Mouse (Mus musculus) adrenal gland, adult 8-10 months (tissue): ENCODE data around the gene Orai1. TPM values are rescaled to one million over a fixed set of nuclear protein-coding genes. Genes with fewer than 3 reads are reported as not detected.
A peak's percentile ranks its signal among the peaks of the same experiment; 100 is the strongest.
"Not testable (repeated sequence)": the region's sequence is repeated elsewhere in the genome, so short reads cannot be mapped to it uniquely, and the experiment has no call there.

ENCODE experiments used
- DNase-seq: peaks from one replicate; pipeline ENCODE4 v3.0.0; 2022
- total RNA-seq, 4 experiments: library from RNA; stranded (reverse); gene quantifications; 2 replicates each; pipeline ENCODE4 v1.2.4; 2022

The Orai1 gene
- 10 to 100 TPM; 11.5 to 13.5 (median 12.0) TPM for total RNA-seq

- DNase-seq: peak; percentile 96
Observed at GRCm38 (mm10) chr5:123014753-123015701, at the start of gene Orai1. Gene Orai1 (plus strand): TSS chr5:123015074.

GRCm38 (mm10) chr5:122965427-122965826, 49.4 kb upstream of the Orai1 start:
- DNase-seq: no peak

- DNase-seq: peak; percentile 37
Observed at GRCm38 (mm10) chr5:122968322-122968721, 46.6 kb upstream of the Orai1 start.

GRCm38 (mm10) chr5:122970056-122970455, 44.8 kb upstream of the Orai1 start:
- no peak for DNase-seq

- DNase-seq: no peak
Observed at GRCm38 (mm10) chr5:122971438-122971837, 43.4 kb upstream of the Orai1 start.

GRCm38 (mm10) chr5:122972116-122972515, 42.8 kb upstream of the Orai1 start:
- no peak for DNase-seq

DNA sequence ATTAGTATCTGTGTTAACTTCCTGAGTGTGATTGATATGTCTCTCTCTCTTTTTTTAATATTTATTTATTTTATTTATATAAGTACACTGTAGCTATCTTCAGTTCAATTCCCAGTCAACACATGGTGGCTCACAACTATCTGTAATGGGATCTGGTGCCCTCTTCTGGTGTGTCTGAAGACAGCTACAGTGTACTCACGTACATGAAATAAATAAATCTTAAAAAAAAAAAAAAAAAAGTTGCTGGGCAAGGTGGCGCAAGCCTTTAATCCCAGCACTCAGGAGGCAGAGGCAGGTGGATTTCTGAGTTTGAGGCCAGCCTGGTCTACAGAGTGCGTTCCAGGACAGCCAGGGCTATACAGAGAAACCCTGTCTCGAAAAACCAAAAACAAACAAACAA, 40.2 kb upstream of the Orai1 start:
- DNase-seq: not testable (repeated sequence)

GRCm38 (mm10) chr5:122978970-122979369, 35.9 kb upstream of the Orai1 start:
- DNase-seq: no peak

- no peak for DNase-seq
Observed at GRCm38 (mm10) chr5:122984483-122984882, 30.4 kb upstream of the Orai1 start.

- no peak for DNase-seq
Observed at GRCm38 (mm10) chr5:122985276-122985675, 29.6 kb upstream of the Orai1 start.

DNA sequence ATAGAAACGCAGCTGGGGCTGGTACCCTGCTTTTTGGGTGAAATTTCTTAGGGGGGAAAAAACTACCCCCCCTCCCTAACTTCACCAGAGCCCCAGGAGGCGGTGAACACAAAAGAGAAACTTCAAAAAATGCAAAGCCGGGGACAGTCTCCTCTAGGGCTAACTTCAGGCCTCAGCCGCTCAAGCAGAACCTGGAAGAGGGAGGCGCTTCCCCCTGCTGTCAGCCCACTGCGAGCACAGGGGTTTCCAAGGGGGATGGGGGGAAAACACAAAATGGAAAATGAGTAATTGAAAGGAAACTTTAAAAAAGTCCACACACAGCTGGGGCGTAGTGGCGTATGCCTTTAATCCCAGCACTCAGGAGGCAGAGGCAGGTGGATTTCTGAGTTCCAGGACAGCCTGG, 28.8 kb upstream of the Orai1 start:
- no peak for DNase-seq

GRCm38 (mm10) chr5:122987211-122988020, 27.5 kb upstream of the Orai1 start:
- no peak for DNase-seq

GRCm38 (mm10) chr5:122988021-122988751, 26.7 kb upstream of the Orai1 start:
- DNase-seq: no peak

DNA sequence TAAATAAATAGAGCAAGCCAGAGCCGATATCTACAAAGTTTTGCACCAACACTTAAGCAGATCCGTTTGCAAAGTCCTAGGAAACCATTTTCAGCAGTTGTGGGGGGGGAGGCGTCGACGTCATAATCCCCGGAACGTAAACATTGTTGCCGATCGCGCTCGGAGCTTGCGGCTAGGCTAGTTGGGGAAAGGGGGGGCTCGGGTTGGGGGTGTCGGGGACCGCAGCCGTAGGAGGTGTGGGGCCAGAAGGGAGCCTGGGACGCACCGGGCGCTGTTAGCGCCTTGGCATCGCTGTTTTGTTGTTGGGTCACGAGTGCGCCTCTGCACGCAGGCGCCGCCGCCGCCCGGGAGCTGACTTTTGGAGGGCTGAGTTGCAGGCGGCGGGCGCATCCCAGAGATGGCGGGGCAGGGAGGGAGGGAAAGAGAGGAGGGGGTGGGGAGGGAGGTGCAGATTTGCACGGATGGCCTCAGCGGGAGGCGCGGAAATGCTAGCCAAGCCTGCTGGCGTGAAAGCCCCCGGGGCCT, 25.8 kb upstream of the Orai1 start:
- DNase-seq: peak; percentile 34

GRCm38 (mm10) chr5:122989551-122990330, 25.1 kb upstream of the Orai1 start, which contains the start of gene Kdm2b:
Gene Kdm2b (minus strand): TSS chr5:122989823.
- DNase-seq: no peak

DNA sequence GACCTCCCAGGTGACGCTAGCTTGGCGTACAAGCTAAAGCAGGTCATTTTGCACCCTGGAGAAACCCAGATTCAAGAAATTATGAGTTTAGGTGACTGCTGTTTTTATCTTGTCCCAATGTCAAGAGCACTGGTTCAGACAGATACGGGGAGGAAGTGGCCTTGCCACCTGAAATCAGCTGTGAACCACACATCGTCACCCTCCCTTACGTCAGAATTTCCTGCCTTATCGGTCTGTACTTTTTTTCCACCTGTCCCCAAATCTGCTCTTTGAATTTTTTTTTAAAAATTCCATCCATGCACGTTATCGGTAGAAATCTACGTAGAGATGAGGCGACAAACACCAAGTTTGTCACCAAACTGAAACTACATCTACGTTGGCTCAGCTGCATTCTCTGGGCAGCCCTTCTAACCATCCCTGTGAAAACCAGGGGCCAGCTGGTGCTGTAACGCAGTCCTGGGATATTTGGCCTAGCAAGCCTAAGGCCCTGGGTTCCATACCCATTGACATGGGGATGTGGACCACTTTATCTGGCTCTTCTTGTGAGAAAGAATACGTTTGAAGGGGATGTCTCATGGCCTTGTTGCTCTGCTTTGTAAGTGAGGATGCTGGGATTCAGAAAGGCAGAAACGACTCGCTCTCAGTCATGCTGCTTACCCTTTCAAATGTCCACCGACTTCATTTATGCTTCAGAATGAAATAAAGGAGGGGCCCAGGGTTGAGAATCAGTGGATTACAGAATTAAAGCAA, 24.3 kb upstream of the Orai1 start:
- no peak for DNase-seq

GRCm38 (mm10) chr5:122991350-122992004, 23.4 kb upstream of the Orai1 start:
- no peak for DNase-seq

DNA sequence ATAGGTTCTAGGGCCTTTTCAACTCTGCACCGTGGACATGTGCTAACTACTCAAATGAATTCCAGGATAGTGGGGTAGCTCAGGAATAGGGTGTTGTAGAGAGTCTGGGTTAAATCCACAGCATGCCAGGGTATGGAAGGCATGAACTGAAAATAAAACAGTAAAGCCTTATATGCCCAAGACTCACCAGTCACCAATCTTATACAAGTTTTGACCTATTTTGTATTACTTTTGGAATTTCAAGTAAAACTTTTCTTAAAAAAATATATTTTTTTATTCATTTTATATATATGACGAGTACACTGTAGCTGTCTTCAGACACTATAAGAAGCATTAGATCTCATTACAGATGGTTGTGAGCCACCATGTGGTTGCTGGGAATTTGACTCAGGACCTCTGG, 21.1 kb upstream of the Orai1 start:
- no peak for DNase-seq

DNA sequence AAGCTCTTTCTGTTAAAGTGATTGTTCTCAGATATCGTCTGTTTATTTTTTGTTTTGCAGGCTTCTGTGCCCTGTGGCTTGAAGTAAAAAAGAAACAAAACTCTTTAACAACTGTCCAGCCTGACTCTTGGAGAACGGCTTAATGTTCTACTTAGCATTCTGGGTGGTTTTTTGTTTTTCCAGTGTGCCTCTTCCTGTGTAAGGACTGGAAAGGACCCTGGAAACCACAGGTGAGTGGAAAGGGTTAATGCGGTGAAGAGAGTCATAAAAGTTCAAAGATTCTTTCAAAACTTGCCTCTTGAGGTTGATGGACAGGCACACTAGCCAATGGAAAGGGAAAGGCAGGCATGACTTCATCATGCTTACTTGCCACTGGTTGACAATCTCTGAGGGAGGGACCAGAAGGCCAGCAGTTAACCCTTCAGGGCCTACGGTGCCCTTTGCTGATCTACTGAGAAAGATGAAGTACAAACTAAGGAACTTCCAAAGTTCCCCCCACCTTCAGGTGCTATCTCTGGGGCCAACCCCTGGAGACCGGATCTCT, 20.5 kb upstream of the Orai1 start:
- peak; percentile 89 for DNase-seq

DNA sequence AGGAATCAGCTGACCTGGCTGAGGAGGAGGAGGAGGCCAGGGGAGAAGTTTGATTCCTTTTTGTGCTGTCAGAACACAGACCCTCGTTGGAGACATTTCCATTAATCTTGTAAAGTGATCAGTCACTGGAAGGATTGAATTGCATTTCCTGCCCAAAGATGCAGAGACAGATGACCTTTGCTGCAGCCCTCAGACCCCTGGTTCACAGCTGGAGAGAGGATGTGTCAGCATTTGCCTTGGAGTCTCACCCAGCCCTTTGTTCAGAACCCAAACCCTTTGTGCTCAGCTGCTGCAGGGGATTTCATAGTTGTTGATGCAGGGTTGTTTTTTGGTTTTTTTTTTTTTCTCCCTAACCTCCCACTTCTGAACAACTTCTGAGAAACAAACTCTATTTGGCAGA, 20.0 kb upstream of the Orai1 start:
- DNase-seq: no peak
